Mouse (Mus musculus): Measurements from ENCODE around the gene Prr7. TPM values are rescaled to one million over a fixed set of nuclear protein-coding genes. Genes with fewer than 3 reads are reported as not detected.
A peak's percentile ranks its signal among the peaks of the same experiment; 100 is the strongest.

The Prr7 gene
- polyA plus RNA-seq, 1 experiment from 2014 or later: 5.6 TPM

- Histone ChIP-seq H3K9ac (ENCODE audit: low read depth, low read length) (no peak overlapping the region), H3K27ac (ENCODE audit: low read length) (no peak overlapping the region)
- no peak for ATAC-seq
Observed at GRCm38 (mm10) chr13:55513828-55514227, 49.8 kb downstream of the Prr7 start.

GRCm38 (mm10) chr13:55516955-55517354 is 52.9 kb downstream of the Prr7 start:
- H3K9ac ChIP-seq (ENCODE audit: low read depth, low read length): no peak overlapping the region
- no peak overlapping the region for H3K4me3 ChIP-seq (ENCODE audit: low read depth, low read length)
- no peak overlapping the region for H3K27ac ChIP-seq (ENCODE audit: low read length)
- H3K4me1 ChIP-seq (ENCODE audit: control insufficient read depth, insufficient read depth, low read length): peaks cover 9% of the 10 kb centered on the region
- no peaks in the 10 kb centered on the region for H3K36me3 ChIP-seq (ENCODE audit: control insufficient read depth, insufficient read depth, low read length)
- H3K27me3 ChIP-seq (ENCODE audit: control insufficient read depth, insufficient read depth, low read depth, low read length): no peaks in the 10 kb centered on the region
- ATAC-seq: no peak
- no peak overlapping the region for H3K4me2 ChIP-seq (ENCODE audit: low read length)
- WGBS: 4% methylated on average over 5 of the region's 5 CpGs
- no peaks in the 10 kb centered on the region for H3K9me3 ChIP-seq (replicated peaks; ENCODE audit: control insufficient read depth, low read length, poor library complexity, severe bottlenecking)

More at GRCm38 (mm10) chr13:55513828-55514227, 49.8 kb downstream of the Prr7 start:
- Histone ChIP-seq H3K36me3 (ENCODE audit: control insufficient read depth, insufficient read depth, low read length) (peaks cover 5% of the 10 kb centered on the region), H3K4me1 (ENCODE audit: control insufficient read depth, insufficient read depth, low read length) (peaks cover 27% of the 10 kb centered on the region), H3K27me3 (ENCODE audit: control insufficient read depth, insufficient read depth, low read depth, low read length) (no peaks in the 10 kb centered on the region), H3K4me3 (ENCODE audit: low read depth, low read length) (peak overlapping the region; percentile 86), H3K4me2 (ENCODE audit: low read length) (peak overlapping the region; percentile 90), H3K9me3 (replicated peaks; ENCODE audit: control insufficient read depth, low read length, poor library complexity, severe bottlenecking) (no peaks in the 10 kb centered on the region)
- WGBS: 30% methylated on average over 9 of the region's 9 CpGs

GRCm38 (mm10) chr13:55519606-55520005 is 55.5 kb downstream of the Prr7 start:
- Histone ChIP-seq H3K4me1 (ENCODE audit: control insufficient read depth, insufficient read depth, low read length) (no peaks in the 10 kb centered on the region), H3K36me3 (ENCODE audit: control insufficient read depth, insufficient read depth, low read length) (no peaks in the 10 kb centered on the region), H3K9me3 (replicated peaks; ENCODE audit: control insufficient read depth, low read length, poor library complexity, severe bottlenecking) (no peaks in the 10 kb centered on the region), H3K27ac (ENCODE audit: low read length) (no peak overlapping the region), H3K4me2 (ENCODE audit: low read length) (no peak overlapping the region), H3K27me3 (ENCODE audit: control insufficient read depth, insufficient read depth, low read depth, low read length) (no peaks in the 10 kb centered on the region), H3K9ac (ENCODE audit: low read depth, low read length) (no peak overlapping the region), H3K4me3 (ENCODE audit: low read depth, low read length) (no peak overlapping the region)
- WGBS: 85% methylated on average over 4 of the region's 4 CpGs
- no peak for ATAC-seq

DNA sequence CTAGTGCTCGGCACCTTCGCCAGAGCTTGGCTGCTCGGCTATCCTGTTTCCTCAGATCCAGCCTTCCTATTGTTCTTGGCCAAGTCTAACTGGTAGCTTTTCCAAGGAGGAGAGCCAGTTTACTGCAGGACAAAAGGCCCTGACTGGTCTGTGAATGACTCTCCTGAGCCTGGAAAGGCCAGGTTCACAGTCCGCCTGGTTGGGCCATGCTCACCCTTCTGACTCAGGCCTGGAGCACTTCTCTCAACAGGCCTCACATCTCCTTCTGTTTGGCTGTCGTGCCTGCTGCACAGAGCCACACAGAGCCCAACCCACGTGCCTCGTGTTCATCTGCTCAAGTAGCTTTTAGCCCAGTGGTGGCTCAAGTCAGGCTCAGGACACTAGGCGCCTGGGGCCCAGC is 58.7 kb downstream of the Prr7 start:
- no peak overlapping the region for H3K9ac ChIP-seq (ENCODE audit: low read depth, low read length)
- no peak overlapping the region for H3K4me2 ChIP-seq (ENCODE audit: low read length)
- no peak overlapping the region for H3K4me3 ChIP-seq (ENCODE audit: low read depth, low read length)
- no peaks in the 10 kb centered on the region for H3K9me3 ChIP-seq (replicated peaks; ENCODE audit: control insufficient read depth, low read length, poor library complexity, severe bottlenecking)
- 57% methylated on average over 8 of the region's 8 CpGs for WGBS
- no peaks in the 10 kb centered on the region for H3K4me1 ChIP-seq (ENCODE audit: control insufficient read depth, insufficient read depth, low read length)
- no peaks in the 10 kb centered on the region for H3K36me3 ChIP-seq (ENCODE audit: control insufficient read depth, insufficient read depth, low read length)
- no peak overlapping the region for H3K27ac ChIP-seq (ENCODE audit: low read length)
- no peak for ATAC-seq
- H3K27me3 ChIP-seq (ENCODE audit: control insufficient read depth, insufficient read depth, low read depth, low read length): no peaks in the 10 kb centered on the region

Small RNA genes lying within 50 kb of the gene (microRNA-seq; reads per million reads assigned to microRNA genes)
- gene Mir6943 (0.69 reads per million), gene Mir6944 (79.7 reads per million, percentile 52 among the genes with 10 or more reads in this experiment), gene Mir6945 (3.1 reads per million, percentile 14 among the genes with 10 or more reads in this experiment)

Other genes starting within 250 kb of the Prr7 start
- gene Prelid1, start 143.8 kb upstream of the Prr7 start, polyA plus RNA-seq (2015; fragmentation: Nextera tagmentation; extraction: Ambion mirVana): 319 and 320 TPM in 2 replicates
- 91.0 and 92.2 TPM in 2 replicates for gene Rab24, start 142.3 kb upstream of the Prr7 start, polyA plus RNA-seq (2015; fragmentation: Nextera tagmentation; extraction: Ambion mirVana)
- 6.9 and 7.9 TPM in 2 replicates for gene Mxd3, start 134.4 kb upstream of the Prr7 start, polyA plus RNA-seq (2015; fragmentation: Nextera tagmentation; extraction: Ambion mirVana)
- 43.4 and 50.3 TPM in 2 replicates for gene Lman2, start 101.5 kb upstream of the Prr7 start, polyA plus RNA-seq (2015; fragmentation: Nextera tagmentation; extraction: Ambion mirVana)
- 0.34 and 0.62 TPM in 2 replicates for gene Rgs14, start 94.5 kb upstream of the Prr7 start, polyA plus RNA-seq (2015; fragmentation: Nextera tagmentation; extraction: Ambion mirVana)
- not detected in 2 replicates for gene Slc34a1, start 66.1 kb upstream of the Prr7 start, polyA plus RNA-seq (2015; fragmentation: Nextera tagmentation; extraction: Ambion mirVana)
- 0.57 and 0.98 TPM in 2 replicates for gene Pfn3, start 49.0 kb upstream of the Prr7 start, polyA plus RNA-seq (2015; fragmentation: Nextera tagmentation; extraction: Ambion mirVana)
- 0.31 TPM in 1 of 2 replicates, not detected in the other for gene F12, start 37.5 kb upstream of the Prr7 start, polyA plus RNA-seq (2015; fragmentation: Nextera tagmentation; extraction: Ambion mirVana)
- 28.3 and 31.8 TPM in 2 replicates for gene Grk6, start 19.2 kb upstream of the Prr7 start, polyA plus RNA-seq (2015; fragmentation: Nextera tagmentation; extraction: Ambion mirVana)
- gene Dbn1, start 23.8 kb downstream of the Prr7 start, polyA plus RNA-seq (2015; fragmentation: Nextera tagmentation; extraction: Ambion mirVana): 617 and 675 TPM in 2 replicates
- 156 and 158 TPM in 2 replicates for gene Pdlim7, start 49.4 kb downstream of the Prr7 start, polyA plus RNA-seq (2015; fragmentation: Nextera tagmentation; extraction: Ambion mirVana)
- 5.1 and 5.6 TPM in 2 replicates for gene Dok3, start 65.0 kb downstream of the Prr7 start, polyA plus RNA-seq (2015; fragmentation: Nextera tagmentation; extraction: Ambion mirVana)
- 57.0 and 58.1 TPM in 2 replicates for gene Ddx41, start 72.4 kb downstream of the Prr7 start, polyA plus RNA-seq (2015; fragmentation: Nextera tagmentation; extraction: Ambion mirVana)
- gene Fam193b, start 106.9 kb downstream of the Prr7 start, polyA plus RNA-seq (2015; fragmentation: Nextera tagmentation; extraction: Ambion mirVana): 48.3 and 56.3 TPM in 2 replicates
- 109 and 117 TPM in 2 replicates for gene Tmed9, start 109.5 kb downstream of the Prr7 start, polyA plus RNA-seq (2015; fragmentation: Nextera tagmentation; extraction: Ambion mirVana)
- 42.7 and 46.1 TPM in 2 replicates for gene B4galt7, start 135.6 kb downstream of the Prr7 start, polyA plus RNA-seq (2015; fragmentation: Nextera tagmentation; extraction: Ambion mirVana)
- gene Caml, start 158.7 kb downstream of the Prr7 start, polyA plus RNA-seq (2015; fragmentation: Nextera tagmentation; extraction: Ambion mirVana): 102 and 112 TPM in 2 replicates
- 25.7 and 28.3 TPM in 2 replicates for gene Ddx46, start 170.8 kb downstream of the Prr7 start, polyA plus RNA-seq (2015; fragmentation: Nextera tagmentation; extraction: Ambion mirVana)
- 82.3 and 84.5 TPM in 2 replicates for gene B230219D22Rik, start 228.9 kb downstream of the Prr7 start, polyA plus RNA-seq (2015; fragmentation: Nextera tagmentation; extraction: Ambion mirVana)

All from midbrain, embryonic 16.5 days (tissue).